Mouse (Mus musculus) embryonic fibroblast, embryonic 13.5 days (primary cell): ENCODE results near the gene Chd8.

Source experiments
- CTCF ChIP-seq: IDR thresholded peaks from 2 replicates; pipeline ENCODE4 v1.5.1; 2011; ENCODE audit warnings: mild to moderate bottlenecking, control low read depth, low read length, moderate library complexity, borderline replicate concordance; ENCODE audit not compliant: insufficient read depth
- POLR2A ChIP-seq: IDR thresholded peaks from 2 replicates; pipeline ENCODE4 v1.6.1; 2011; ENCODE audit warnings: low read depth, mild to moderate bottlenecking, control low read depth, low read length, moderate library complexity

DNA sequence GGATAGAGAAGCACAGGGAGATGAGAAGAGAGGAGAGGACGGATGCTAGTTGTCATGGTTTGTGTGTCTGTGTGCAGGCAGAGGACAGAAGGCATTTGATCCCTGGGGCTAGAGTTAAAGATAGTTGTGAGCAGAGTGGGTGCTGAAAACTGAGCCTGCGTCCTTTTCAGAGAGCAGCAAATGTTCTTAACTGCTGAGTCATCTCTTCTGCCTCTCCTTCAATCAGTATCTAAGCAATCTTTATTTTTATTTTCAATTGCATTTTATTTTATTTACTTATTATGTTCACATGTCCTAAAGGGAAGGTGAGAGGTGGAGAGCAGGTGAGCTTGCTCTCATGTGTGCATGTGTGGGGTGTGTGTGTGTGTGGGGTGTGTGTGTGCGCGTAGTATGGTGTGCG is 26.0 kb upstream of the Chd8 start:
- no peak for TF ChIP-seq POLR2A
- TF ChIP-seq CTCF = no peak
